Comparison of ENCODE assay signal across 8 mouse cellular contexts in the genomic region with DNA sequence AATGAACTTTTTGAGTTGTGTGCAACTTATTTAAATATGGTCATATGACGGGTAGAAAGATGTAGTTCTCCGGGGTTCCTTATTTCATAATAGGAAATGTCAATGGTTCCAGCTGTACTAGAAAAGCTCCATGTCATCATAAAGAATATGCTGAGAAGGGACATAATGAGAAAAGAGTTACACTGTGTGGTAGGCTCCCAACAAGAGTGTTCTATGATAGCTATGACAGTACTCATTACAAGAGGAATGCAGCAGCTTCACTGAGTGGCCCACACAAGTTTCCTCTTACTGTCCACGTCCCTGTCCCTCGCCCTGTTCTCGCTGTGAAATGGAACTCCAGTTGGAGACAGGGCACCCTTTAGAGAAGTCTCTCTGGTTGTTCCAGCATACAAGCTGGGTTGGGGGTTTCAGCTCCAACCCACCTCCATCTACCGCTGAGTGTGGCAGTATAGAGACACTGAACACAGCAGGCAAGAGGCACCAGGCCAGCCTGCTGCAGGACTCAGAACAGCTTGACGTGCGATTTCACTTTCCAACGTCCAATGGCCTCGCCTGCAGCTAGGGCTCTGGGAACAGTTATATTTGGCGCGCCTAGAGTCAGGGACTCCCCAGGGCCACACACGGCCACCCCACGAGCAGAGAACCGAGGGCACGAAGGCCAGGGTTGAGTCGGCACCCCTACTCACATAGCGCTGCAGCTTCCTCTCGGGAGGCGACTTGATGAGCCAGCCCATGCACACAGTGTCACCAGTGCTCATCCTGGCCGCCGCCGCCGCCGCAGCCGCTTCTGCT. TPM values are rescaled to one million over a fixed set of nuclear protein-coding genes. Genes with fewer than 3 reads are reported as not detected.
DNase-seq lines count a peak whose midpoint lies in the region; ATAC-seq and TF ChIP-seq lines count a peak whose summit lies in the region.

No protein-coding gene starts in this region.

- H3K27me3 ChIP-seq in spleen, adult 2 months (ENCODE audit: control insufficient read depth, insufficient read depth, low read length), result no peaks in the 10 kb centered on the region
- no peaks in the 10 kb centered on the region for H3K27me3 ChIP-seq in forebrain, embryonic 14.5 days (replicated peaks; ENCODE audit: control insufficient read depth, insufficient read depth, low read length)
- no peaks in the 10 kb centered on the region for H3K27me3 ChIP-seq in hindbrain, embryonic 14.5 days (ENCODE audit: control insufficient read depth, insufficient read depth, low read length)
- no peaks in the 10 kb centered on the region for H3K27me3 ChIP-seq in limb, embryonic 13.5 days
- H3K27me3 ChIP-seq in midbrain, embryonic 16.5 days (ENCODE audit: control insufficient read depth, insufficient read depth, low read depth, low read length), result no peaks in the 10 kb centered on the region

- H3K4me1 ChIP-seq in spleen, adult 2 months (ENCODE audit: control insufficient read depth, insufficient read depth, insufficient read length), result peaks cover 2% of the 10 kb centered on the region; the same call in 1 of the 2 replicates
- no peaks in the 10 kb centered on the region for H3K4me1 ChIP-seq in forebrain, embryonic 14.5 days (ENCODE audit: control insufficient read depth, insufficient read depth, low read length)
- no peaks in the 10 kb centered on the region for H3K4me1 ChIP-seq in hindbrain, embryonic 14.5 days (replicated peaks; ENCODE audit: control insufficient read depth, insufficient read depth, low read length)
- H3K4me1 ChIP-seq in limb, embryonic 13.5 days, result no peaks in the 10 kb centered on the region
- no peaks in the 10 kb centered on the region for H3K4me1 ChIP-seq in midbrain, embryonic 16.5 days (ENCODE audit: control insufficient read depth, insufficient read depth, low read length)

- no peaks in the 10 kb centered on the region for H3K36me3 ChIP-seq in spleen, adult 2 months (ENCODE audit: control insufficient read depth, insufficient read depth, low read length)
- H3K36me3 ChIP-seq in forebrain, embryonic 14.5 days (ENCODE audit: control insufficient read depth, insufficient read depth, low read length), result no peaks in the 10 kb centered on the region
- no peaks in the 10 kb centered on the region for H3K36me3 ChIP-seq in hindbrain, embryonic 14.5 days (replicated peaks; ENCODE audit: control insufficient read depth, insufficient read depth)
- H3K36me3 ChIP-seq in limb, embryonic 13.5 days, result no peaks in the 10 kb centered on the region
- no peaks in the 10 kb centered on the region for H3K36me3 ChIP-seq in midbrain, embryonic 16.5 days (ENCODE audit: control insufficient read depth, insufficient read depth, low read length)

- H3K27ac ChIP-seq in spleen, adult 2 months (ENCODE audit: insufficient read depth, low read length), result peak overlapping the region; percentile 54
- H3K27ac ChIP-seq in forebrain, embryonic 14.5 days (ENCODE audit: low read depth, low read length), result no peak overlapping the region
- 0 out of 2 replicates have a peak overlapping the region, but pooled peaks have one; percentile 14 for H3K27ac ChIP-seq in hindbrain, embryonic 14.5 days
- H3K27ac ChIP-seq in limb, embryonic 13.5 days, result no peak overlapping the region
- peak overlapping the region; percentile 7; the same call in 1 of the 2 replicates for H3K27ac ChIP-seq in midbrain, embryonic 16.5 days (ENCODE audit: low read length)

- H3K9me3 ChIP-seq in forebrain, embryonic 14.5 days (replicated peaks; ENCODE audit: control insufficient read depth, low read length), result no peaks in the 10 kb centered on the region
- no peaks in the 10 kb centered on the region for H3K9me3 ChIP-seq in hindbrain, embryonic 14.5 days (ENCODE audit: control insufficient read depth, low read length)
- no peaks in the 10 kb centered on the region for H3K9me3 ChIP-seq in limb, embryonic 13.5 days
- no peaks in the 10 kb centered on the region for H3K9me3 ChIP-seq in midbrain, embryonic 16.5 days (replicated peaks; ENCODE audit: control insufficient read depth, low read length, poor library complexity, severe bottlenecking)

- H3K4me2 ChIP-seq in forebrain, embryonic 14.5 days (ENCODE audit: low read length), result peak overlapping the region; percentile 51
- peak overlapping the region; percentile 50 for H3K4me2 ChIP-seq in hindbrain, embryonic 14.5 days (replicated peaks)
- H3K4me2 ChIP-seq in limb, embryonic 13.5 days (replicated peaks), result peak overlapping the region; percentile 64
- H3K4me2 ChIP-seq in midbrain, embryonic 16.5 days (ENCODE audit: low read length), result peak overlapping the region; percentile 57

- WGBS in spleen, adult 2 months, result 27% methylated on average over 26 of the region's 26 CpGs
- 32% methylated on average over 26 of the region's 26 CpGs for WGBS in forebrain, embryonic 14.5 days
- WGBS in hindbrain, embryonic 14.5 days, result 26% methylated on average over 25 of the region's 26 CpGs
- 23% methylated on average over 26 of the region's 26 CpGs for WGBS in limb, embryonic 13.5 days
- 23% methylated on average over 24 of the region's 26 CpGs for WGBS in midbrain, embryonic 16.5 days

- peak overlapping the region; percentile 85 for H3K4me3 ChIP-seq in spleen, adult 2 months (ENCODE audit: extremely low read depth, insufficient read depth, insufficient read length)
- peak overlapping the region; percentile 40 for H3K4me3 ChIP-seq in forebrain, embryonic 14.5 days (ENCODE audit: low read depth, low read length)
- peak overlapping the region; percentile 44 for H3K4me3 ChIP-seq in hindbrain, embryonic 14.5 days (replicated peaks; ENCODE audit: low read length)
- peak overlapping the region; percentile 52 for H3K4me3 ChIP-seq in limb, embryonic 13.5 days
- H3K4me3 ChIP-seq in midbrain, embryonic 16.5 days (ENCODE audit: low read depth, low read length), result peak overlapping the region; percentile 42

- TF ChIP-seq CTCF in spleen, adult 2 months (IDR thresholded peaks at IDR 0.05; ENCODE audit: extremely low read depth, insufficient read depth, insufficient read length, insufficient replicate concordance), result no peak

- no peak for DNase-seq in spleen, adult 2 months (ENCODE audit: low read depth in 1 of 2, low spot score in 2 of 2)
- DNase-seq in spleen, adult 18-20 months, result no peak
- peak; percentile 24 for DNase-seq in cerebellum, adult 11 months
- DNase-seq in forebrain, embryonic 14.5 days (ENCODE audit: low spot score), result peak; percentile 17
- DNase-seq in hindbrain, embryonic 14.5 days (ENCODE audit: low spot score), result no peak
- DNase-seq in urinary bladder, postnatal 10 days (ENCODE audit: low spot score), result no peak

- TF ChIP-seq POLR2A in spleen, adult 2 months (IDR thresholded peaks at IDR 0.05; ENCODE audit: low read depth, low read length), result no peak

- peak; percentile 84 for ATAC-seq in forebrain, embryonic 14.5 days
- peak; percentile 79; the same call in 1 of the 2 replicates for ATAC-seq in hindbrain, embryonic 14.5 days (ENCODE audit: low FRiP score)
- peak; percentile 59; the same call in 1 of the 2 replicates for ATAC-seq in limb, embryonic 13.5 days (ENCODE audit: low FRiP score, low read depth)
- ATAC-seq in midbrain, embryonic 16.5 days, result peak; percentile 92

- peak overlapping the region; percentile 46 for H3K9ac ChIP-seq in forebrain, embryonic 14.5 days (ENCODE audit: low read length)
- H3K9ac ChIP-seq in hindbrain, embryonic 14.5 days, result peak overlapping the region; percentile 24
- H3K9ac ChIP-seq in limb, embryonic 13.5 days, result peak overlapping the region; percentile 63
- peak overlapping the region; percentile 54; the same call in 1 of the 2 replicates for H3K9ac ChIP-seq in midbrain, embryonic 16.5 days (ENCODE audit: low read depth, low read length)

RNA-seq across cellular contexts. Expression of a gene that starts 1.1 kb away (rescaled TPM):
- 2.5 and 3.1 TPM in 2 replicates for polyA plus RNA-seq in spleen, adult 2 months (2012; rRNA removed)
- polyA plus RNA-seq in forebrain, embryonic 14.5 days (2014; fragmentation: Nextera tagmentation; extraction: Ambion mirVana), result 0.84 and 1.0 TPM in 2 replicates
- 2.4 TPM in 2 replicates for polyA plus RNA-seq in hindbrain, embryonic 14.5 days (2014; fragmentation: Nextera tagmentation; extraction: Ambion mirVana)
- 2.3 and 2.4 TPM in 2 replicates for polyA plus RNA-seq in limb, embryonic 13.5 days (2015; fragmentation: Nextera tagmentation; extraction: Ambion mirVana)
- 2.8 TPM in 2 replicates for polyA plus RNA-seq in midbrain, embryonic 16.5 days (2015; fragmentation: Nextera tagmentation; extraction: Ambion mirVana)

RNA-seq across cellular contexts. Expression of a gene that starts 11.5 kb away (rescaled TPM):
- polyA plus RNA-seq in spleen, adult 2 months (2012; rRNA removed), result 11.9 and 12.9 TPM in 2 replicates
- polyA plus RNA-seq in forebrain, embryonic 14.5 days (2014; fragmentation: Nextera tagmentation; extraction: Ambion mirVana), result 62.7 and 68.4 TPM in 2 replicates
- polyA plus RNA-seq in hindbrain, embryonic 14.5 days (2014; fragmentation: Nextera tagmentation; extraction: Ambion mirVana), result 51.0 and 54.2 TPM in 2 replicates
- polyA plus RNA-seq in limb, embryonic 13.5 days (2015; fragmentation: Nextera tagmentation; extraction: Ambion mirVana), result 150 and 161 TPM in 2 replicates
- 50.1 and 57.5 TPM in 2 replicates for polyA plus RNA-seq in midbrain, embryonic 16.5 days (2015; fragmentation: Nextera tagmentation; extraction: Ambion mirVana)

RNA-seq across cellular contexts. Expression of a gene that starts 46.6 kb away (rescaled TPM):
- 113 and 116 TPM in 2 replicates for polyA plus RNA-seq in spleen, adult 2 months (2012; rRNA removed)
- 17.6 and 21.5 TPM in 2 replicates for polyA plus RNA-seq in forebrain, embryonic 14.5 days (2014; fragmentation: Nextera tagmentation; extraction: Ambion mirVana)
- polyA plus RNA-seq in hindbrain, embryonic 14.5 days (2014; fragmentation: Nextera tagmentation; extraction: Ambion mirVana), result 23.9 and 25.9 TPM in 2 replicates
- 47.9 and 48.6 TPM in 2 replicates for polyA plus RNA-seq in limb, embryonic 13.5 days (2015; fragmentation: Nextera tagmentation; extraction: Ambion mirVana)
- 21.9 and 22.6 TPM in 2 replicates for polyA plus RNA-seq in midbrain, embryonic 16.5 days (2015; fragmentation: Nextera tagmentation; extraction: Ambion mirVana)

Comparison
In these comparisons a context has a peak if more than half of its experiments do, and no peak if none do; other contexts are left out.
1. DNase-seq: peak in cerebellum, adult 11 months (single experiment) and forebrain, embryonic 14.5 days (single experiment); none in spleen, adult 2 months (0 of 2), spleen, adult 18-20 months (0 of 2), hindbrain, embryonic 14.5 days (single experiment) and urinary bladder, postnatal 10 days (single experiment).
2. H3K27ac ChIP-seq: peak in spleen, adult 2 months (single experiment), hindbrain, embryonic 14.5 days (single experiment) and midbrain, embryonic 16.5 days (single experiment); none in forebrain, embryonic 14.5 days (single experiment) and limb, embryonic 13.5 days (single experiment).
3. Peak in every context shown above with its lines, with median percentiles within 50 percentile points of each other: H3K4me3 ChIP-seq, ATAC-seq, H3K4me2 ChIP-seq and H3K9ac ChIP-seq.